Mouse (Mus musculus) retina, embryonic 14.5 days (tissue): ENCODE data around the gene Dnaic2.

Experiments
- DNase-seq: peaks from one replicate; pipeline ENCODE4 v3.0.0-alpha.2; 2015; ENCODE audit warnings: low spot score

The Dnaic2 gene

DNA sequence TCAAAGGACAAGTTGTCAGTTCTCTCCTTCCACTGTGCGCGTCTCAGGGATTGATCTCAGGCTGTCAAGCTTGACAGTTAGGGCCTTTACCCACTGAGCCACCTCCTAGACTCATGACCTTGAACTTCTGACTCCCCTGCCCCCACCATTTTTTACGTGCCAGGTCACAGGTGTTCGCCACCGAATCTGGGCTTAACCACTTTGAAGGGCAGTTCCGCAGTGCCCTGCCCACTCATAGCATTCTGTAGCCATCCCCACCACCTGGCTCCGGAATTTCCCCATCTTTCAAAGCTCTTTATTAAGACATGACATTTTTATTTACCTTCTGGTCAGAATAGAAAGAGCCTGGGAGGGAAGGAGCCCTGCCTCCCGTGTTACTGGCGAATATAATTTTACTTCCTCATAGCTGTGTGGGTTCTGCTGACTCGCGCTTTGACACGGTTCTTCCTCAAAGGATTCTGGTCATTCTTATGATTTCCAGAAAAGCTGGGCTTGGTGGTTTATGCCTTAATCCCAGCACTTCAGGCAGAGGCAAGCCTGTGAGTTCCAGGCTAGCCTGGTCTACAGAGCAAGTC lies 20.4 kb downstream of the Dnaic2 start:
- no peak for DNase-seq

GRCm38 (mm10) chr11:114764820-114765818 lies 37.9 kb downstream of the Dnaic2 start, which contains the start of gene Kif19a:
Gene Kif19a, plus strand, starts transcription at chr11:114765388.
- DNase-seq, result peak; percentile 82

GRCm38 (mm10) chr11:114769911-114770310 lies 42.7 kb downstream of the Dnaic2 start:
- no peak for DNase-seq

DNA sequence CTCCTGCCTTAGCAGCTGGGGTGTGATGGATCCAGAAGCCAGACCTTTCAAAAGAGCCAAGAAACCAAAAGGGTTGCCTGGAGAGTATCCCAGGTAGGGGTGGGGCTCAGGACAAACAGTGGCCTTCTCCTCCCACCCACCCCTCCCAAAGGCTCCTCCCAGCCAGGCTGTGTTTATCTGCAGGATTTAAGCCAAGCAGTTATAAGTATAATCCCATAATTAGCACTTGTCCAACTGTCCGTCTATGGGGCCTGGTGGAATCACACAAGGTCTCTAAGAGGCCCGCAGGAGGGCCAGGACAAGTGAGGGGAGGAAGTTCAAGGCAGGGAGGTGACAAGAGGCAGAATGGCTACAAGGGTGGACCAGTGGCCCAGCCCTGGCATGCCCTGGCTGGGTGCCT lies 44.7 kb downstream of the Dnaic2 start:
- no peak for DNase-seq

DNA sequence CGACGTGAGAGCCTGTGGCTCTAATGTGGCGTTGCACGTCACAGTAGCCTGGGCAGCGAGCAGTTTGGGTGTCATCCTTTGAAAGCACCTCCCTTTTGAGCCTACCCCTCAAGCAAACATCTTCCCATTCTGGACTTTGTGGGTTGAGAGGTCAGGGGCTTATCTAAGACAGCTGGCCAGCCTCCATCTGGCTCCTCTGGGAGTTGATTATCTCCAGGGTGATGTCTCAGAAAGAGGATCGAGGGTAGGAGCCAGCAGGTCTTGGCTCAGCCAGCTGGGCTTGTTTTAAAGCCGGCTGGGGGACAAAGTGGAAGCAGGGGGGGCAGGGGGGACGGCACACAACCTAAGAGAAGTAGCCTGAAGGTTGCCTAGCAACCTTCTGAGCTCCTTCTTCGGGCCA lies 52.9 kb downstream of the Dnaic2 start:
- DNase-seq, result peak; percentile 70

GRCm38 (mm10) chr11:114785892-114786291 lies 58.7 kb downstream of the Dnaic2 start:
- no peak for DNase-seq

- peak; percentile 56 for DNase-seq
Observed at GRCm38 (mm10) chr11:114786326-114786725, 59.1 kb downstream of the Dnaic2 start.

GRCm38 (mm10) chr11:114787611-114788010 lies 60.4 kb downstream of the Dnaic2 start:
- no peak for DNase-seq

DNA sequence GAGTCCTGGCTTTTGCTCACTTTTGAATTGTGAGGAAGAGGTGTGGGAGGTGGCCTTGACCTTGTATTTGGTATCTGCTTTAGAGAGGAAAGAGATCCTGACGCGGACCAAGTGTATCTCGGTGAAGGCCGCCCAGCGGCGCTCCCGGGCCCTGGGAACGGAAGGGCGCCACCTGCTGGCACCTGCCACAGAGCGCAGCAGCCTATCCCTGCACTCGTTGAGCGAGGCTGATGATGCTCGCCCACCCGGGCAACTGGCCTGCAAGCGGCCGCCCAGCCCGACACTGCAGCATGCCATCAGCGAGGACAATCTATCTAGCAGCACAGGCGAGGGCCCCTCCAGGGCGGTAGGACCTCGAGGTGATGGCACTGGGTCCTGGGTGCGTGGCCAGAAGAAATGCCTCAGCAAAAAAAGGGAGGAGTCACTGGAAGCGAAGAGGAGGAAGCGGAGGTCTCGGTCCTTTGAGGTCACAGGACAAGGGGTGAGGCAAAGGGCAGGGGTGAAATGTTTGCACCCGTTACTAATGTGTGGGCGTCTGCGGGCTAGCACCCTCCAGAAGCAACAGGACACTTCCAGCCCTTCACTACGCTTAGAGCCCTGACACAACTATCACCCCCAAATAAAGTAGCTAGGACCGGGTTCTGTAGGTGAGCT lies 62.0 kb downstream of the Dnaic2 start:
- peak; percentile 92 for DNase-seq

DNA sequence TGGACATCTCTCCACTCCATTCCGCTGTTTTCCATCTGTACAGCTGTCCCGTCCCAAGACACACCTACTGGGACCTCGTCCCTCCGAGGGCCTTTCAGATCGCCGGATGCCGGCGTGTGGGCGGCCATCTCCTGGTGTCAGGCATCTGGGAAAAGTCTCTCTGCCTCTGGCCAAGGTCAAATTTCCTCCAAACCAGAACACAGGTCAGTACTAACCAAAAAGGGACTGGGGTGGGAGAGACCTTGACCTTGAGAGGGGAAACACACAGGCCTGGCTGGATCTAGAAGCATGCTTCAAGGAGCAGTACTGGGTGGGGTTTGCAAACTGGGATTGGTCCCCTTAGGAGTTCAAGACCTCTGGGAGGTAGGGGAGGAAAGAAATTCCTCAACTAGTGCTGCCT lies 62.5 kb downstream of the Dnaic2 start:
- no peak for DNase-seq

DNA sequence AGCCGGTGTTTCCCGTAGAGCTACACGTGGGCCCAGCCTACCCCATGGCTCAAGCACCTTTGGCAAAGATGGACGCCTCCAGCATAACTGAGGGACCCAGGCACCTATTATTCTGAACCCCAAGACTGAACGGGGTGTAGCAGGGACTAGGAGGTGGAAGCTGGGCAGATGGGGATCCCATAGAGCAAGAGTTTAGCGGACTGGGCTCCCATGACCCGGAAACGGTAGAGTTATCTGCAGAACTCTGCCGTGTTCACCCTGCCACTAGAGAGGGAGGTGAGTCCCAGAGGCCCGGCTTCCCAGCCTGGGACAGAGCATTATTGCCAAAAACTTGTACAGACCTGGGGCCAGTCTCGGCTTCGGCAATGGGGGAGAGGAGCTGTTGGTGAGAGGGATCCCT lies 63.0 kb downstream of the Dnaic2 start:
- no peak for DNase-seq

DNA sequence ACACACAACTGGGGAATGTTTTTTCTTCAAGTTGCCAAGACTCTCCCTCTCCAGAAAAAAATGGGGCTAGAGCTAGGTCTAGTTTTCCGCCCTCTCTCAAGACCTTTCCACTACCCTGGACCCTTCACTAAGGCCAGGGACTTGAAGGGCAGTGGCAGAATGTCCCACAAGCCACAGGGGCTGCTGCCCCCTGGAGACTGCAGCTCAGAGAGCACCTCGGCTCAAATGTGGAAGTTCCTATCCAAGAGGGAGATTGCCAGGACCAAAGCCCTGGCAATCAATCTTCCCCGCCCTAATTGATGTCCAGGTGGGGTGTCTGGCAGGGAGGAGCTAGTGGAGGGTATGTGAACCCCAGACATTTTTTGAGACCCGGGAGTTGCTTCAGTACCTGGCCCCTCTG lies 63.6 kb downstream of the Dnaic2 start:
- peak; percentile 50 for DNase-seq

DNA sequence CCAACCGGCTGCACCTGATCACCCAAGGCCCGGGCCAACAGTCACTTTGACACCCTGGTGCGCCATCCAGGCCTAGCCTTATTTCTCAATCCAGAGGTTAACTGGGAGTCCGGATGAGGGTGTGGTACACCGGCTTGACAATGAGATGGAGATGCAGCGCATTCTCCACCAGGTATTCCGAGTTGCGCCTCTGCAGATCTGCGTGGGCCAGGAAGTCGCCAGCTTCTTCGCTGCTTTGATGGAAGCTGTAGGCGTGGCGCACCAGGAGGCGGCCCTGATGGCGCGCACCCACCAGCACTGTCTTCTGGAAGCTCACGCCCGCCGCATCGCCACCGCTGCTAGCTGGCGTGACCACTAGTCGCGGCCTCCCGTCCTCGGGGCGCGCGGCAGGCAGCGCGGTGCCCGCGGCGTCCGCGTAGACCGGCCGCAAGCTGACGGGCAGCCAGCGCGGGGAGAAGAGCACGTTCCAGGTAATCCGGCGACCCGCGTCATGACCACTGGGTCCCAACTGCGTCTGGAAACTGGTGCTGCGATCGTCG lies 64.2 kb downstream of the Dnaic2 start:
- no peak for DNase-seq

- DNase-seq, result peak; percentile 67
Observed at GRCm38 (mm10) chr11:114791891-114792411, 64.7 kb downstream of the Dnaic2 start.

DNA sequence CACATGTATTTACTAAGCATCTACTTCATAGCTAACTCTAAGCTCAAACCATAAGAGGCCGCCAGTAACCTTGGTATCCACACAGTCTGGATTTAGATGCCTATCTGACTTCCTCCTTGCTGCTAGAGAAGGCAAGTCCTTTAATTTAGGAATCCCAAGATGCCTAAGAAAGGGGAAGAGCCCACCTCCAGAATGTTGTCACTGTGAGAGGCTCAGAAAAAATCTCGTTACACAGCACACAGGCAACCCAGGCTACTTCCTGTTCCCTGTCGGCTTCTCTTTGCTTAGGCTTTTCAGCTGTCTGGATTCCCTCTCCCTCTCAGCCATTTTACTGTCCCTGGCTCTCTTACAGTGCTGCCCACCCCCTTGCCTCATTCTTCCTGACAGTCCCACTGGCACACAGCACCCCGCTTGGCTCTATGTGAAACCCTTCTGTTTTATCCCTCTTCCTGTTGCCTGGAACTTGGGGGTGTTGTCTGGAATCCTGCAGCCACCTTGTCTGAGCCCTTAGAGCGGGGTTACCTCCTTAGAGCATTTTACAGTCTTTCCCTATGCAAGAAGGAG lies 65.8 kb downstream of the Dnaic2 start:
- no peak for DNase-seq

GRCm38 (mm10) chr11:114793868-114794545 lies 66.8 kb downstream of the Dnaic2 start:
- no peak for DNase-seq

GRCm38 (mm10) chr11:114794691-114795090 lies 67.5 kb downstream of the Dnaic2 start:
- DNase-seq, result no peak

GRCm38 (mm10) chr11:114795231-114795746 lies 68.1 kb downstream of the Dnaic2 start:
- DNase-seq, result peak; percentile 94

DNA sequence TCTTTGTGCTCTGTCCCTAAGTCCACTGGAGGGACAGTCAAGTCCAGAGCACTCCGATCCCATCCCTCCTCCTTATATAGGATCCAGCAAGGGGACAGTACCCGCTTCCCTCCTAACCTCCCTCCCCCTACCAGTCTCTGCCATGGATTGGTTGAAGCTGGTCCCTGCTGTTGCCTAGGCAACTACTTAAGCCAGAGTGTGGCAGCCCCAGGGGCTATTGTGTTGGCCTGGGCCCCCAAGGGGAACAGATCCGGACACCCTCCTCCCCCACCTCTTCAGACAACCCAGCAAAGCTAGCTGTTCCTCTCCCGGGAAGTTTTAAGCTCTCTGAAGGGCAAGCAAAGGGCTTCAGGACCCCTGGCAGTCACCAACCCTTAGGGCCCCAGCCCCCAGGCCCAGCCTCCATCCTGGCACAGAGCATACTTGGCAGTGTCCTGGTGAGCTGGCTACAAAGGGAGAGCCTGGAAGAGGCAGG lies 68.7 kb downstream of the Dnaic2 start, which contains the start of gene Btbd17:
Btbd17 (minus strand) TSS at position 98 of the 475 bp plus-strand sequence.
- peak; percentile 88 for DNase-seq

GRCm38 (mm10) chr11:114797176-114797575 lies 70.0 kb downstream of the Dnaic2 start:
- DNase-seq, result no peak

- no peak for DNase-seq
Observed at GRCm38 (mm10) chr11:114797981-114798380, 70.8 kb downstream of the Dnaic2 start.
